Mouse (Mus musculus) liver, embryonic 14.5 days (tissue): ENCODE results near the gene Pigv. TPM values are rescaled to one million over a fixed set of nuclear protein-coding genes. Genes with fewer than 3 reads are reported as not detected.
A peak's percentile ranks its signal among the peaks of the same experiment; 100 is the strongest.

ENCODE experiments used
- ATAC-seq: fragments of 200-750 bp; cut with Nextera tagmentation; 2 replicates; pipeline ENCODE4 v1.8.0; 2017; ENCODE audit warnings: moderate number of reproducible peaks, mild to moderate bottlenecking, moderate library complexity; ENCODE audit not compliant: insufficient read depth
- DNase-seq, 3 experiments: peaks; one replicate each; pipeline ENCODE4 v3.0.0-alpha.2; 2012 to 2013; ENCODE audit warnings: low read depth in 3 of 3, low spot score in 3 of 3
- H3K27ac ChIP-seq: fragments of 300-500 bp; sonication (generic); 2 replicates; pipeline ENCODE4 v1.5.1; 2014; ENCODE audit warnings: moderate library complexity, mild to moderate bottlenecking, control low read depth, inconsistent platforms
- H3K27me3 ChIP-seq: fragments of 300-500 bp; sonication (generic); 2 replicates; pipeline ENCODE4 v1.6.1; 2014; ENCODE audit warnings: mild to moderate bottlenecking, low read length, moderate library complexity; ENCODE audit not compliant: control insufficient read depth, insufficient read depth
- H3K36me3 ChIP-seq: fragments of 300-500 bp; sonication (generic); replicated peaks from 2 replicates; pipeline ENCODE4 v1.6.1; 2014; ENCODE audit warnings: low read depth; ENCODE audit not compliant: control insufficient read depth, insufficient read depth
- H3K4me1 ChIP-seq, 2 experiments: fragments of 200-500 bp in 1 of 2; fragments of 300-500 bp in 1 of 2; sonication (generic) in 1 of 2; replicated peaks; 2 replicates each; pipeline ENCODE4 v1.6.1; 2012 to 2014; ENCODE audit warnings: antibody characterized with exemption in 1 of 2, inconsistent platforms in 1 of 2, low read length in 1 of 2; ENCODE audit not compliant: control insufficient read depth in 2 of 2, insufficient read depth in 2 of 2
- H3K4me2 ChIP-seq: fragments of 300-500 bp; sonication (generic); 2 replicates; pipeline ENCODE4 v1.6.1; 2014; ENCODE audit warnings: low read depth, mild to moderate bottlenecking, control low read depth, moderate library complexity
- H3K4me3 ChIP-seq, 2 experiments: fragments of 200-500 bp in 1 of 2; fragments of 300-500 bp in 1 of 2; sonication (generic) in 1 of 2; 2 replicates each; pipeline ENCODE4 v1.5.1; 2012 to 2014; ENCODE audit warnings: low read depth in 2 of 2, low read length in 2 of 2, mild to moderate bottlenecking in 2 of 2, control low read depth in 1 of 2, inconsistent platforms in 1 of 2, moderate library complexity in 1 of 2; ENCODE audit not compliant: insufficient read depth in 1 of 2
- H3K9ac ChIP-seq: fragments of 300-500 bp; sonication (generic); replicated peaks from 2 replicates; pipeline ENCODE4 v1.6.1; 2014; ENCODE audit warnings: mild to moderate bottlenecking, control low read depth, moderate library complexity
- H3K9me3 ChIP-seq: fragments of 300-500 bp; sonication (generic); 2 replicates; pipeline ENCODE4 v1.6.1; 2016; ENCODE audit warnings: low read length, mixed read lengths; ENCODE audit not compliant: control insufficient read depth
- CTCF ChIP-seq: IDR thresholded peaks from 2 replicates; pipeline ENCODE4 v1.5.1; 2016; ENCODE audit warnings: antibody characterized with exemption, low read depth, control low read depth
- EP300 ChIP-seq: IDR thresholded peaks from 2 replicates; pipeline ENCODE4 v1.6.1; 2016; ENCODE audit warnings: antibody characterized with exemption, low read depth
- WGBS: fragments of 180-500 bp; shearing (Covaris S2); extraction: QIAGEN DNeasy Blood & Tissue Kit; methylation state at CpG from one replicate; pipeline ENCODE4 v1.1.7; 2014; ENCODE audit not compliant: insufficient replicate concordance; 5-methylcytosine and 5-hydroxymethylcytosine counted together
- polyA plus RNA-seq, 2 experiments: library from polyadenylated mRNA; depleted of rRNA in 1 of 2; stranded (reverse) in 1 of 2; unstranded in 1 of 2; fragments of >200 nt; fragmentation: Nextera tagmentation in 1 of 2; extraction: Ambion mirVana in 1 of 2; gene quantifications; 2 replicates each; pipeline versions ENCODE4 v1.2.1 to v1.2.3; 2012 to 2014

Gene Pigv
- polyA plus RNA-seq, 2 experiments = 3.1 to 3.3 TPM

DNA sequence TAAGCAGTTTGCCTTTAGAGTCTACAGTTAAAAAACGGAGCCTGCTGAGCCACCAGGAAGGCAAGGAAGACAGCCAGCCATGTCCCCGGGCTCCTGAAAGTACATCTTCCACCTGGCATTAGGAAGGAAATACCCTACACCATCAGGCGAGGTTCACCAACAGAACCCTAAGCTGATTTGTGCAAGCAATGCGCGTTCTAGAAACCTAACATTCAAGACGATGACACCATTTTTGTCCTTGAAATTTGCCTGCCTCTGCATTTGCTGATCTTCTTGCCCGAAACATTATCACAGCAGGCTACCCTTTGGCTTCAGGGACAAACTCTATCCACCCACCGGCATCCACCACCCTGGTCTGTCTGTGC lies 1.9 kb upstream of the Pigv start:
- Histone ChIP-seq H3K4me3 (no peak overlapping the region), H3K36me3 (peaks cover 7% of the 10 kb centered on the region), H3K9me3 (no peaks in the 10 kb centered on the region), H3K9ac (no peak overlapping the region; the same call in 1 of the 2 replicates), H3K27ac (peak overlapping the region; percentile 95), H3K4me2 (peak overlapping the region; percentile 95), H3K27me3 (no peaks in the 10 kb centered on the region), H3K4me1 (peaks cover 32 to 54% of the 10 kb centered on the region in 2 experiments)
- ATAC-seq = no peak
- 18% methylated on average over 8 of the region's 8 CpGs for WGBS
- no peak for TF ChIP-seq EP300
- TF ChIP-seq CTCF = no peak
- DNase-seq = no peak

DNA sequence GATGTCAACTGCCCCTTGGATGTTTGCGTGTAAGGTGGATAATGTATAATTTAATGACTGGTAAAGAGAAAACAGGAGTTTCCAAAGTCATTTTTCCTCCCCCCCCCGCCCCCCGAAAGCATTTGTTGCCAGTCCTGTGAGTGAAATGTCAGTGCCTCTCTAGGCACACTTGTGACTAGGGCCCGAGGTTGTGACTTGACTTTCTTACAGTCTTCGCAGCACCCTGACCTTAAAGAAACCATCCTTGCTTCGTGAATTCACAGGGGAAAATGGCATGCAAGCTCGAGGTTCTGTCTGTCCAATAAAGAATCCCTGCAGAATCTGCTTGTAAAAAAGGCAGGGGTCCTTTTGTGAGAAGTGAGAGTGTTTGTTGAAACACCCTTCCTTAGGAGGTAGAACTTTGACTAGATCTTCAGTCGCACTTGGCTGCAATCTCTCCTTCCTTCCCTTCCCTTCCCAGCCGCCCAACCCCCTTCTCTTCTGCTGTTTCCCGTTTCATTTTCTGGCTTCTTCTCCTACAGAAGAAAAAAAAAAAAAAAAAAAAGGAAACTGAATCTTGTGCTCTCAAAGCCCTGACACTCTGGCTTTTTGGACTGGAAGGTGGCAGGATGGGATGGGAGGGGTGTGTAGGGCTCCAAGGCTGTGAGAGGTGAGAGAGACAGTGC lies 1.4 kb upstream of the Pigv start:
- 3% methylated on average over 10 of the region's 10 CpGs for WGBS
- peak overlapping the region; percentile 5 for H3K9ac ChIP-seq
- DNase-seq (no peak), ATAC-seq (no peak)
- peak overlapping the region; percentile 95 for H3K4me2 ChIP-seq
- peak overlapping the region; percentile 95 for H3K27ac ChIP-seq
- peak overlapping the region; percentile 72 to 81 for H3K4me3 ChIP-seq
- peaks cover 4% of the 10 kb centered on the region for H3K36me3 ChIP-seq
- no peaks in the 10 kb centered on the region for H3K9me3 ChIP-seq
- no peaks in the 10 kb centered on the region for H3K27me3 ChIP-seq
- TF ChIP-seq EP300 = no peak
- peaks cover 32 to 54% of the 10 kb centered on the region in 2 experiments for H3K4me1 ChIP-seq

DNA sequence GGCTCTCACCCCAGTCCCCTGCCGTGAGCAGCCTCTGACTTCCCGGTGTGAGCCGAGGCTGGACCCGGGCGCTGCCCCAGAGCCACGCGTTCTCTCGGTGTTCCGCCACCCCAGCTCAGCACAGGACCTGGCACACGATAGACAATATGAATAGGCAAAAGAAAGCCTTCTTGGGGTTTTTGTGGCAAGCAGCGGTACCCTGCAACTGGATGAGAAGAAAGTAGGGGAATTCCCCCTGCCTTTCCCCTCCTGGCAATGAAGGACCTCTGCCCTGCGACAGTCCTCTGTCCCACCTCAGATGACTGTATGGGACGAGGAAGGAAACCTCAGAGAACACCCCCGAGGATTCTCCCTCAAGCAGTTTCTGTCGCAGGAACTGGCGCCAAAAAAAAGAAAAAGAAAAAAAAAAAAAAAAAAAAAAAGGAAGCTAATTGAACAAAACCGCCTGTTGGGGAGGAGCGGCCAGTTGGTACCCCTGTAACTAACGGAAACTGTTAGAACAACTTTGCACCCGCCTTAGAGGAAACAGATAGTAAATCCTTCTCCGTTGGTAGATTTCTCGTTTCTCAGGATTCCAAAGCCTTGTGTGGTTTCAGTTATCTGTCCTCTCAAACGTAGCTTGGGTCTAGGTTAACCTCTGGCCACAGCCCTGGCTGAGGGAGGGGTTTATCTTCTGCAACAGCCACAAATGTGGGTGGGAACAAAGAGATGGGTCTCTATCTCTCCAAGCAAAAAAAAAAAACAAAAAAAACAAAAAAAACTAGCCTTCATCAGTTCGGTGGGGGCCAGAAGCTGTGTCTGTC lies 599 bp upstream of the Pigv start:
- Histone ChIP-seq H3K9ac (peak overlapping the region; percentile 89), H3K4me2 (peak overlapping the region; percentile 95), H3K4me3 (peak overlapping the region; percentile 72 to 81), H3K27ac (peak overlapping the region; percentile 95), H3K36me3 (no peaks in the 10 kb centered on the region; the same call in 1 of the 2 replicates), H3K9me3 (no peaks in the 10 kb centered on the region), H3K4me1 (peaks cover 32 to 54% of the 10 kb centered on the region in 2 experiments), H3K27me3 (no peaks in the 10 kb centered on the region)
- peak; percentile 59 for ATAC-seq
- TF ChIP-seq EP300 (peak; percentile 65), CTCF (no peak)
- WGBS = under 1% methylated on average over 24 of the region's 24 CpGs
- DNase-seq = peak; percentile 74 to 83 (median 82)

DNA sequence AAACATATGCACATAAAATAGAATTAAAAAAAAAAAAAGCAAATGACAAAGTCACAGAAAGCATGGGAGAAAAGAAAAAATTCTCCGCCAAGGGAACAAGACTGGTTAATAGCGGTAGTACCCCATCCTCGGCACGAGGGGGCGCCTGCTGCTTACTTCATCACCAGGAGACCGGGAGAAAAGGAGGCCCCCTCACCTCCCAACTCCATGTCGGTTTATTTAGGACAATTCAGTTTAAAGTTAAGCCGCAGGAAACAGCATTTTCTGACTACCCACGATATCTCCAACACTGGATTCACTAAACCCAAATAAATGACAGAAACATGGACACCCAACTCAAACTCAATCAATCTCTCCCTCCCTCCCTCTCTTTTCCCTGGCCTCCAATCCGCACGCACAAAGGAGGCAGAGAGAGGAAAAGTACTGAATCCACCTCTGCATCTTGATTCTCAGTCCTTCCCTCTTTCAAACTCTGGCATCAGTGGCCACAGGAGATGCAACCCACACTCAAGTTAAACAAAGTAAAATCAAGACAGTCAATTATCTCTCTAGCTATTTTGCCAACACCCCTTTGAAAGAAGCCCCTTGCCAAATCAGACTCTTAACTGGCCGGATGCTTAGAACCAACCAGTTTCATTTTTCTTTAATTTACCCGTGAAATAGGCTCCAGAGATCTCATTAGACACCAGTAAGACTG lies 1.1 kb downstream of the Pigv start:
- peak overlapping the region; percentile 95 for H3K27ac ChIP-seq
- WGBS = 3% methylated on average over 13 of the region's 13 CpGs
- H3K4me1 ChIP-seq = peaks cover 32 to 49% of the 10 kb centered on the region in 2 experiments
- TF ChIP-seq EP300 (no peak), CTCF (peak; percentile 95)
- H3K4me3 ChIP-seq = peak overlapping the region; percentile 72 to 81
- H3K9me3 ChIP-seq = no peaks in the 10 kb centered on the region
- no peaks in the 10 kb centered on the region for H3K36me3 ChIP-seq
- H3K9ac ChIP-seq = peak overlapping the region; percentile 89
- peak overlapping the region; percentile 95 for H3K4me2 ChIP-seq
- no peak for ATAC-seq
- DNase-seq = peak in 2 of 3 experiments; percentile 67 to 73
- H3K27me3 ChIP-seq = no peaks in the 10 kb centered on the region
